Mouse (Mus musculus) NIH3T3 (cell line): ENCODE results near the gene Fry.

Source experiments
- DNase-seq: peaks from one replicate; pipeline ENCODE4 v3.0.0-alpha.2; 2012; ENCODE audit warnings: low read depth

Gene Fry

DNA sequence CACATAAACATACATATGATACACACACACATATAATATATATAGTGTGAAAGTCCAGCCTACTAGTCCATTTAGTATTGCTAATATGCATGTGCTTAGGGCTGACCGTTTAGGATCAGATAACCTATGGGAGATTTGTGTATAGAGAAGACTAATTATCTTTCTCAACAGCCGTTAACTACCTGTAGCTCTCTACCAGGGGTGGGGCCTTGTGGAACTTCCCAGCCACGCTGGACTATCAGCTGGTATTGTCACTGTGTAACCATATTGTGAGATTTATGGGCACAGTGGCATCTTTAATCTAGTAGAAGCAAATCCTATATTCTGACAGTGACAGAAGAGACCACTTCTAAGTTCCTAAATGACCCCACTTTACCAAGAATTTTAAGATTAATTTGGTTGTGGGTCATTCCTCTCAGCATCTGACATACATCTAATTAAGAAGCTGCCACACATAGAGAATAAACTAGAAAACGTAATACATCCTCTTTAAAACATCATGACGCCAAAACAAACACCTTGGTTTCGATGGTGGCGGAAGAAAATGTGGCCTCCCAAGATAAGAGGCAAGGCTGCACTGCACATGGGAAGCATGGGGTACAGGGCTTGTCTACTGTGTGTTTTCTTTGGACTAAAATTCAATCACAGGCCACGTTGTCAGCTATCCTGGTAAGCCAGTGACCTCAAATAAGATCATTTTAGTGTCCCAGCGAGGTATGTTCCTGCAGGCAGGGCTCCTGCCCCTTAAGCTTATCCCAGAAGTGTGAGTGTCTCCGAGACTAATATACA is 271.3 kb downstream of the Fry start:
- no peak for DNase-seq

DNA sequence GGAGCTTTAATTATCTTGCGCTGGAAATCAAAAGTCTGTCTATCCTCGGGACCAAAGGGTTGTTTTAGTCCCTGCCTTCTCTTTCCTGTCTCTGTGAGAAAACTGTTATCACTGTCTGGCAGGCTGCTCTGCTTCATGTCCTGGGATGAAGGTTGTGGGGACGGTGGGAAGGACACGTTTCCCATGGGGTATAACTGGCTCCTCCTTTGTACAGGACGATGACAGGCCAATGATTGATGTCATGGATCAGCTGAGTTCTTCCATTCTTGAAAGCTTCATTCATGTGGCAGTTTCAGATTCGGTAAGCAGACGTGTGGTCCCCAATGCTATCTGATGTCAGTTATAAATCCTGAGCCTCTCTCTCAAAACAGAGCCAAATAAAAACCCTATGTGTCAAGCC is 272.0 kb downstream of the Fry start:
- no peak for DNase-seq

DNA sequence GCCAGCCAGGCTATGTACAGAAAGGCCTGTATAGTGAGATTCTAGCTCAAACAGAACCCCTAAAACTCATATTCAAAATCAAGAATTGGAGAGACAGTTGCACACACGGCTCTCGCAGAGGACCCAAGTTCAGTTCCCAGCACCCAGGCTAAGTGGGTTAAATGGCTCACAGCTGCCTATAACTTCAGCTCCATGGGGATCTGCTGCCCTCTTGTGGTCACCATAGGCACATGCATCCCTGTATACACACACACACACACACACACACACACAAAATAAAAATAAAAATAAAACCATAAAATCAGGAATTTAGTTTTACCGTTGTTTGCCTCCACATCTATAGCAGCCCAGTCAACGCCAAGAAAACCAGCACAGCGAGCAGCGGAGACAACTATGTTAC is 276.2 kb downstream of the Fry start:
- no peak for DNase-seq

DNA sequence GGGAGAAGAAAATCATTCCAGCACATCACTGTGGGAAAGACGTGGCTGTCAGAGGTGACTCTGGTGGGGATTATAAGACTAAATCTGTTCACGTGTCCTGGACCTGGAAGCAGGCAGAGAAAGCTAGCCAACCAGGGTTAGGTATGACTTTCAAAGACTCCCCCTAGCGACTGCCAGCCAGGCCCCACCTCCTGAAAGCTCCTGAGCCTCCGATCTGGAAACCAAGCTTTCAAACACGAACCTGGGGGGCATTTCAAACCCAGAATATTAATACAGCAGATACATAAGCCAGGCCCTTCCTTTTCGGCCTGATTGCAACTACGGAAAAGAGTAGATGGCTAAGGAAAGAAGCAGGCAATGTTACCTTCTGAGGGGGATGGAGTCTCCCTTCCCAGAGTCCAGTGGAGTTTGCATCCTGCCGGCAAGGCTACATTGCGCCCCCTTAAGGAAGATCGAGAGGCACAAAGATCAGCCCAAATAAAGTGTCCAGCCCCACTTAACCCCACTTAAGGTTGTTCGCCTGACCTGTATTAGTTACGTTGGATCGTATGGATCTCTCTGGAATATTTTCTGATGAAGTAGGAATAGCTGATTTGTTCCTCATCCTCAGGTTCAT is 284.5 kb downstream of the Fry start:
- peak; percentile 5 for DNase-seq

DNA sequence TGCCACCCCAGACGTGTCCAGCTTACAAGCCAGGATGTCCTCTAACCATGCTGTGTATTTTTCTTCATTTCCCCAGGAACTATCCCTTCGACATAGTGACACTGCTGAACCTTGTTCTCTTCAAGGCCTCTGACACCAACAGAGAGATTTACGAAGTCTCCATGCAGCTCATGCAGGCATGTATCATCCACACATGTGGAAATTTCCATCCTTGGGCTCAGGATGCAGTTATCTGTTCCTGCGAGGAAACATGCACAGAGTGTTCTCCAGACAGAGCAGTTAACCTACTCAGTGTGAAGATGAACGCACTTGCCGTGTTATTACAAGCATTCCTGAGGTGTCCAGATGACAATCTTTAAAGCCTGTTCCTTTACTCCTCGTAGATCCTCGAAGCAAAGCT is 286.4 kb downstream of the Fry start:
- DNase-seq: no peak

DNA sequence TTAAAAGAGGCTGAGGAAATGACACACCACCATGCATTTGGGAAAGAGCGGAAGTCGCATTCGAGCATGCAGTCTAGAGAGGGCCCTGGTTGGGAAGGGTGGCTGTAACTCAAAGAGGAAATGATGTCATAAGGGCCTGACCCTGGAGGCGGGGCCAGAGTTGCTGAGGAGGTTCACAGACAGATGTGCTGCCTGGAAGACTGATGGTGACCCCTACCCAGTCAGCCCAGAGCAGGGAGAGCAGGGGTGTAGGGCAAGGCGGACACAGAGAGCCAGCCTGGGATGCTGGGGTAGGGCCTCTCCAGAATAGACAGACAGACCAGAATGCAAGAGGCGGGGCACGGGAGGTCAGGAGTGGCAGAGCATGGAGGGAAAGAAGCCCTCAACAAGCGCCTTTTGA is 290.5 kb downstream of the Fry start:
- no peak for DNase-seq

DNA sequence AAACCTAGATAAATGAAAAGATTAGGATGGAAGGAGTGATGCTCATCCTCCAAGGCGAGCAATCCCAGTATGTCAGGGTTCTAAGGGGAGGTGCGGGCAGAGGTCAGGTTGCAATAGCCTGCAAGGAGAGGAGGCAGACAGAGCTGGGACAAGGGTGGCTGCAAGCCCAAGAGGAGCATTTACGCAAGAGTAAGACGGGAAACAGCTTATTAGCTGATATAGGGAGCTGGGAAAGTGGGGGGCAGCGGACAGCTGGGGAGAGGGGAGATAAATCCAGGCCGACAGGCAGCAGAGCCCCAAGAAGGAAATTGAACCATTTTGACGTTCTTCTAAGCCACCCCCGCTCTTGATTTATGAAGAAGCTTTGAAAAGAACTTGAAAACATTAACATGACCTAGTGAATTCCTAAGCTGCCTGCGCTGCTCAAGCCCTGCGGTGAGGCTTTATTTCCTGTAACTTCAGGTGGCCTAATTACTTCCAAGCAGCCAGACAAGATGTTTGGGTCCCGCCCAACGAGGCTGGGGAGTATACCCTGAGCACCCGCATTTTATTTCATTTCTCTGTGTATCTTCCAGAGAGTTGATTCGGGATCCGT is 291.1 kb downstream of the Fry start:
- DNase-seq: no peak

DNA sequence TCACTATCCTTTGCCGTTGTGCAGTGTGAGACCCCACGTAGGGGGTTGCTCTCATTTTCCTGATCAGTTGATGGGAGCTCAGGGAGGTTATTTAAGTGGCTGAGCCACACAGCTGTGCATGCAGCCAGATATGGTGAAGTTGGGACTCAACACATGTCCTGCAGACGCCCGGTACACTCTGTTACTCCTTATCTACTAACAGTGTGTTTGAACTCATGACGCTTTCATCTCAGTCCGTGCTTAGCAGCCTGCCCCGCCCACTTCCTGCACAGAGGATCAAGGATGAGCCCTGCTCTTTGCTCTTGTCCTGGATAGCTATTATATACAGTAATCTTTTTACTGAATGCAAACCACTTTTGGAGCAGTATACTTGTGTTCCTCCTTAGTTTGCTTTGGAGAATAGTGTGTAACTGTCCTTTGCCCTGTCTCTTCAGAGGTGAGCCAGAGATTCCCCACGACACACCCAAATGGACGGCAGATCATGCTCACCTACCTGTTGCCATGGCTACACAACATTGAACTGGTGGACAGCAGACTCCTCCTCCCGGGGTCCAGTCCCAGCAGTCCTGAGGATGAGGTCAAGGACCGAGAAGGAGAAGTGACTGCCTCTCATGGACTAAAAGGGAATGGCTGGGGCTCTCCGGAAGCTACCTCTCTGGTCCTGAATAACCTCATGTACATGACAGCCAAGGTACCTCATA is 294.5 kb downstream of the Fry start:
- no peak for DNase-seq

DNA sequence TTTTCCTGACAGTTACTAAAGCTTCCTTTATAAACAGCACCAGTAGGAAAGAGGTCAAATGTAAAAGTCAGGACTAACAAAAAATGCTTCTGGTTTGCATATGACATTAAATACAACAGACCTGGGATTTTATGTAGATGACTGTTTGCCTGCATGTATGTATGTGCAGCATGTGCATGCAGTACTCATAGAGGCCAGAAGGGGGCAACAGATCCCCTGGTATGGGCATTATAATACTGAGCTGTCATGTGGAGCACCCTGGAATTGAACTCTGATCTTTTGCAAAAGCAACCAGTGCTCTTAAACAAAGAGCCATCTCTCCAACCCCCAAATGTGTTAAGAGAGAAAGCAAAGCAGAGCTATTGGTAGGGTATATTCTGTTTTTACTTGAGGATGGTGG is 296.4 kb downstream of the Fry start:
- no peak for DNase-seq

DNA sequence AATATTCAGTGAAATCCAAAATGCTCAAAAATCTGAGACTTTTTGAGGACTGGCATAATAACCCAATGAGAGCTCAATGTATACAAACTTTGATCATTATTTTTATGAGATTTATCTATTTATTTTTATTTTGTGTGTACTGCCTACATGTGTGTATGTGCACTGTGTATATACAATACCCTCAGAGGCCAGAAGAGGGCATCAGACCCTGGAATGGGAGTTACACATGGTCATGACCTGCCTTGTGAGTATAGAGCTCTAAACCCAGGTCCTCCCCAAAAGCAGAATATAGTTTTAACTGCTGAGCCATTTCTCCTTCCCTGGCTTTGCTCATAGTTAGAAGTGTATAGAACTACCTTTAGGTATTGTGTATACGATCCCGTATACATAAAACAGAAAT is 298.8 kb downstream of the Fry start:
- no peak for DNase-seq

DNA sequence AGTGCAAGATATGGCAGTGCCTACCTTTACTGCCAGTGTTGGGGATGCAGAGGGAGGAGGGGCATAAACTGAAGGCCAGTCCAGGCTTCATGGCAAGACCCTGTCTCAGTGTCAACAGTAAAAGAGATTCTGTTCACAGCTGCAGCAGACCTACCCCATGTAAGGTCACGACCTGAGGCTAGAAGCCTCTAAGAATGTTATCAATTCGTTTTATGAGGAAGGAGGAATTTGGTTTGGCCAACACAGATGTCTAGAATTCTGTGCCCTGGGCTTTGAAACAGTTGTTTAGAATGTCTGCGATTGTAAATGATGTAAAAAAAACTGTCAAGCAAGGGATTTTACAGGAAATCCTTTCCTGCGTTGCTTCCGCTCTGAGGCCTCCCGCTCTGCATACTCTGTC is 299.6 kb downstream of the Fry start:
- DNase-seq: no peak

DNA sequence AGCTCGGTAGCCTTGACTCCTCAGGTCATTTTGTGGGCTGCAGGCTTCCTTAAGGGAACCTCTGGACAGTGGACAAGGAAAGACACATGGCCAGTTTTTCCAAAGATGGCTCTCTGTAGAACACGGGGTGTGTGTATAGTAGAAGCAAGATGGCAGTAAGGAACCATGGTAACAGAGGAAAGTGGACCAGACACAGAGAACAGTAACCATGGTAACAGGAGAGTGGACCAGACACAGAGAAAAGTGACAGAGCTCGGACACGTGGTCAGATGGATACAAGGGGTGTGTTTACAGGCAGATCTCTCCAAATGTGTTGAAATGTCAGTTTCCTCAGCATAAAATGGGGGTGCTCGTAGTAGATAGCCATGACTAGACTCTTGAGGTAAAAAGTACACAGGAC is 306.6 kb downstream of the Fry start:
- no peak for DNase-seq

DNA sequence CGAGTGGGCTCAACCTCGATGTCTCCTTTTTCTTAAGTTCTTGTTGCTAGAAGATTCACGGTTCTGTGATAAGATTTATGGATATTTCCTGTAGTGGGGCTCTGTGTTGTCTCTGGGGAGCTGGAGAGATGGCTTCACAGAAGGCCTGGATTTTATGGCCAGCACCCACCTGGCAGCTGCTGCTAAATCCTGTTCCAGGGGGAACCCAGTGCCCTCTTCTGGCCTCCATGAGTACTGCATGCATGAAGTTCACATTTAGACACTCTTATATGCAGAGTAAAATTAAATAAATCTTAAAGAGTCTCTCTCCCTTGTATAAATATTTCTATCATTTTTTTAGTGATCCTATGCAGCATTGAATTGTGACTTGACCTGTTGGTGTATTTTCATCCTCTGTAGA is 308.1 kb downstream of the Fry start:
- DNase-seq: peak; percentile 37

DNA sequence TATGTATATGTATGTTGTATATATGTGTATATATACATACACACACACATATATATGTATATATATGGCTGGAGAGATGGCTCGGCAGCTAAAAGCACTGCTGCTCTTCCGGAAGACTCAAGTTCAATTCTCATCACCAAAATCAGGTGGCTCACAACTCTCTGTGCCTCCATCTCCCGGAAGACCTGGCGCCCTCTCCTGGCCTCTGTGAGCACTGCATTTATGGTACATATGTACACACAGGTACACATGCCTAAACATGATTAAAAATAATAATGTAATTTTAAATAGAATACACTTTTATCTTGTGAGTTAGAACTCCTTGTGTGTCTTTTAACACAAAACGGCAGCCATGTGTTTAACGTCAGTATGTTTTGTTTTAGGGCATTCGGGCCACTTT is 312.8 kb downstream of the Fry start:
- DNase-seq: peak; percentile 17

DNA sequence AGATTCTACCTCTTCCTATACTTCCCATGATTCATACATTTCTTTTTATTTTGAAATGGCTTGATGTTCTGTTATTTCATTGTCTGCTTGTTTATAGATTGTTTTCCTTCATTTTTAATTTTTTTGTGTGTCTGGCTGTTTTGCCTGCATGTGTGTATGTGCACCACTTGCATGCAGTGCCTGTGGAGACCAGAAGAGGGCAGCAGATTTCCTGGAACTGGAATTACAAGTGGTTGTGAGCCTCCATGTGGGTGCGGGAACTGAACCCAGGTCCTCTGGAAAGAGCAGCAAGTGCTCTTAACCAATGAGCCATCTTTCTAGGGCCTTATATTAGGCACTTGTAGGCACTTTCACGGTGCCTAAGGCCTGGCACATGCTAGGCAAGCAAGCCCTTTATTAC is 314.5 kb downstream of the Fry start:
- DNase-seq: no peak

DNA sequence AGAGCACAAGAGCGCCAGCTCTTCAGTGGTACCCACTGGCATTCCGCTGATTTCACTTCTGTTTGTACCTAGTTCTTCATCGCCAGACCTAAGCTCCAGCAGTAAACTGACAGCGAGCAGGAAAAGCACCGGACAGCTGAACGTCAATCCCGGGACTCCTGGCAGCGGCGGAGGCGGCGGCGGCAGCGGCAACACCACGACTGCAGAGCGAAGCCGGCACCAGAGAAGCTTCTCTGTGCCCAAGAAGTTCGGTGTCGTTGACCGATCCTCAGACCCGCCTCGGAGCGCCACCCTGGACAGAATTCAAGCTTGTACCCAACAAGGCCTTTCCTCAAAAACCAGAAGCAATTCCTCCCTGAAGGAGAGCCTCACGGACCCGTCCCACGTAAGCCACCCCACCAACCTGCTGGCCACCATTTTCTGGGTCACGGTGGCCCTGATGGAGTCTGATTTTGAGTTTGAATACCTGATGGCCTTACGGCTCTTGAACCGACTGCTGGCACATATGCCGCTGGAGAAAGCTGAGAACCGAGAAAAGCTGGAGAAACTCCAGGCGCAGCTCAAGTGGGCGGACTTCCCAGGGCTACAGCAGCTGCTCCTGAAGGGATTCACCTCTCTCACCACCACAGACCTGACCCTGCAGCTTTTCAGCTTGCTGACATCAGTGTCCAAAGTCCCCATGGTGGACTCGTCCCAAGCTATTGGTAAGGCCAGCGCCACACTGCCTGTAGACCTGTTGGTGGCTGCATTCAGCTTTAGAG is 318.4 kb downstream of the Fry start:
- DNase-seq: no peak

DNA sequence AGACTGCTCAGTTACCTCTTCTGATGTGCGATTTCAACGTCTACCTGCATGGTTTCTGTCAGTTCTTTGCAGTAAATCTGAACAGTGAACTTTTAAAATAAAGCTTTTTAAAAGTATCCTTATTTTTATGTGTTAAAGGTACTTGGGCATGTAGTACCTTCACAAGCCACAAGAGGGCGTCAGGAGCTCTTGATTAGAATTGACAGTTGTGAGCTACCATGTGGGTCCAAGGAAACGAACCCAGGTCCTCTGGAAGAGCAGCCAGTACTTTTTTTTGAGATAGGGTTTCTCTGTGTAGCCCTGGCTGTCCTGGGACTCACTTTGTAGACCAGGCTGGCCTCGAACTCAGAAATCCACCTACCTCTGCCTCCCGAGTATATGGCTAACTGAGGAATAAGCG is 323.2 kb downstream of the Fry start:
- DNase-seq: peak; percentile 82

DNA sequence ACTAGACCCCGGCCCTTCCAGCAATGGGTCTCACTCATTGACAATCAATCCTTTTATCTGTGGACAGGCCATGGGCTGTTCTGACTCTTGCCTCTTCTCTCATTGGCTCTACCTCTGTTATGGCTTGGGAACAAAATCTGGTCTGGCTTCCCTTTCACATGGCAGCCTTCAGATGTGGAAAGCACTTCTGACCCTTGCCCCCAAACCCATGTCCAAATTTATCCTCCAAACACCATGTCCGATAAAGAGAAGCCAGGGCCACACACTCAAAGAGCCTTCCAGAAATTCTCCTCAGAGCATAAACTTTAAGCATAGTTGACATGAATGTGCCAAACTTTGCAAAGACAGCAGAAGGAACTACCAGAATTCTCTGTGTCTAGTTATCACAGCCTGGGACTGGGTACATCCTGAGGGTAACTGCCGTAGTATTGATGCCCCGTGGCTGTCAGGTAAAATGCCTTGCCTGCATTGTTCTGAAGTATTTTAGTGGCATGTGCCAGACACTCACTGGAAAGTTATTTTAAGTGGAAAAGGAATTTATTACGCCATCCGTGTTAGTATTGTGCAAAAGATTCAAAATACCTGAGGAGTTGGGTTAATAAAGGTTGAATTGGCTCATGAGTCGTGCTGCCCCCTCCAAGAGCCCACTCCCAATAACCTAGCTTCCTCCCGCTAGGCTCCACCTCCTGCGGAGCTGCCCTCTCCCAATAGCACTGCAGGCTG is 333.0 kb downstream of the Fry start:
- peak; percentile 28 for DNase-seq

DNA sequence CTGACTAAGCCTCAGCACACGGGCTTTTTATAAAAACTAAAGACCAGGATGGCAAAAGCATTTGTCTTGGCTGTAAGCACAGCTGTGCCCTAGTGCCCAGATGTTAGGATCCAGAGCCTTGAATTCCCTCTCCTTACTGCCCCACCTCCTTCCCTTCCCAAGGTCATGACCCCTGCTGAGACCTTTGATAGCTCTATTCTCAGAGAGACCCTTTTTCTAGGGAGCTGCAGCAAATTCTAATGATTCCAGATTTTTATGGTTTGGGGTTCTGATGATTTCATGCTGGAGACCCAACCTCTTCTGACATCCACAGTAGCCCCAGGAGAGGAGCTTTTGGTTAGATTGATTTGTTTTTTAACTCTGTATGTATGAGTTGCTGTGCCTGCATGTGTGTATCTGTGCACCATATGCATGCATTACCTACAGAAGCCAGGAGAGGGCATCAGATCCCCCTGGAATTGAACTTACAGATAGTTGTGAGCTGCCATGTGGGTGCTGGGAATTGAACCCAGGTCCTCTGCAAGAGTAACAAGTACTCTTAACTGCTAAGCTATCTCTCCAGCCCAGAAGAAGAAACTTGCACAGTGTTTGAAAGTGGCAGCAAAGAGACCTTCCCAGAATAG is 333.7 kb downstream of the Fry start:
- no peak for DNase-seq

DNA sequence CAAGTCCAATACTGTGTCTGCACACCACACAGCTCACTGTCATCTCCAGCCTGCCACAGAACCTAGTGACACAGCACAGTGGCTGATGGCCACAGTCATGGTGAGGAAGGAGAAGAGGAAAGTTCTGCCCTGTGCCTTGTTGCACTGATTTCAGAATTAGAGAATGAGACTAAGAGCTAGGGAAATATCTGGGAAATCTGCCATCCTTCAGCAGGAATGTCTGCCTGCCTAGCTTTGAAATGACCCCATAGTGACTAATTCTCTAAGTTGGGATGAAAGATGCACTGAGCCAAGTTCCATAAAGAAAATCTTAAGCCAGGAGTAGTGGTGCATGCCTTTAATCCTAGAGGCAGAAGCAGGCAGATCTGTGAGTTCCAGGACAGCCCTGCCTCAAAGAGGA is 334.2 kb downstream of the Fry start:
- peak; percentile 56 for DNase-seq

DNA sequence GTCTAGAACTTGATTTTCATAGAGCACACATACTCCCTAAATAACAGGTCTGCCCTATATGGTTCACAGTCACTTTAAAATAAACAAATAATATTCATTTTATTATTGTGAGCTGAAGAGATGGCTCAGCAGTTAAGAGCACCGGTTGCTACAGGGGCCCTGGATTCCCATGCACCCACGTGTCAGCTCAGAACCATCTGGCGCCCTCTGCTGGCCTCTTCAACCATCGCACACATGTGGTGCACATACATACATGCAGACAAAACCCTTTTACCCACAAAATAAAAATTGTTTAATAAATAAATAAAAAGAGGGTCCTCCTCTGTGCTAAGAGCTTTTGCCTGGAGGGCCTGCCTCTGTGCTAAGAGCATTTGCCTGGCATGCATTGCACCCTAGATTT is 335.0 kb downstream of the Fry start:
- DNase-seq: no peak
